8 mouse cellular contexts compared by ENCODE assay signal in the genomic region with DNA sequence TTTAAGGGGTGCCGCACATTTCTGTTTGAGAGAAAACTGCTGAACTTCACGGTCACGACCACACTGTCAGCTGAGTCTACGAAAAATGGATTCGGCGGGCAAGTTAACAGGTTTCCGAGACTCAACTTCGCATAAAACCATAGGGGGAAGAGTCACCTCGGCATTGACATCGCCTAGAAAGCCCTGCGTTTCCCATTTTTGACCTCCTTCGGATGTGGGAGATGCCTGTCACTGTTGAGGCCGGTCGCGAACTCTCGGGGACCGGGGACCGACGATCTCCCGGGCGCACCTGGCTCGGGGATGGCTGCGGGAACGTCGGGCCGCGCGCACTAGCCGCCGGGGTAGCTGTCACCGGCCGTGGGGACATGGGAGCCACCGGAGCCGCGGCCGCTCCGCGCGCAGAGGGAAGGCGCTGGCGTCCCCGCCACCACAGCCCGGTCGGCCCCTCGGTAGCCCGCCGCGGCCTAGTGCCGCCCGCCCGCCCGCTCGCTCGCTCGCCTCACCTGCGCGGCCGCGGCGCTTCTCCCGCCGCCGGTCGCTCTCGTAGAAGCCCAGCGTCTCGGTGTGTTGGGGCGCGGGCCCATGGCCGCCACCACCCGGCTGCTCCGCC. TPM values are rescaled to one million over a fixed set of nuclear protein-coding genes. Genes with fewer than 3 reads are reported as not detected.
DNase-seq lines count a peak whose midpoint lies in the region; ATAC-seq and TF ChIP-seq lines count a peak whose summit lies in the region.

No protein-coding gene starts in this region.

- H3K9ac ChIP-seq in heart, adult 2 months (ENCODE audit: low read depth, low read length) = peak overlapping the region; percentile 100
- peak overlapping the region; percentile 98 for H3K9ac ChIP-seq in kidney, postnatal 0 days (ENCODE audit: low read depth, low read length)

- DNase-seq in adrenal gland, postnatal 14 days = peak; percentile 55
- no peak for DNase-seq in adrenal gland, adult (ENCODE audit: inconsistent age in 2 of 2, low spot score in 1 of 2)
- DNase-seq in 416B (ENCODE audit: low read depth) = peak; percentile 39
- no peak for DNase-seq in heart, adult 2 months
- peak; percentile 21 for DNase-seq in kidney, postnatal 0 days (ENCODE audit: low spot score)
- DNase-seq in lung, postnatal 36 days = peak; percentile 26
- peak; percentile 15 to 38 for DNase-seq in spleen, postnatal 14 days (ENCODE audit: low spot score in 2 of 2)

- peaks cover 5% of the 10 kb centered on the region for H3K79me2 ChIP-seq in heart, adult 2 months (replicated peaks; ENCODE audit: control insufficient read depth, insufficient read depth, low read length)

- TF ChIP-seq POLR2A in heart, adult 2 months (IDR thresholded peaks at IDR 0.05; ENCODE audit: insufficient read depth, low read depth, low read length) = no peak

- 0 out of 2 replicates have a peak, but pooled peaks have one; percentile 6 for ATAC-seq in common myeloid progenitor, adult 5-6 weeks (replicated peaks; ENCODE audit: low read depth, poor library complexity, severe bottlenecking)
- peak; percentile 70 for ATAC-seq in kidney, postnatal 0 days (replicated peaks; ENCODE audit: low FRiP score, low read depth)

- H3K9me3 ChIP-seq in kidney, postnatal 0 days (replicated peaks; ENCODE audit: low read length) = no peaks in the 10 kb centered on the region

- peak overlapping the region; percentile 75 for H3K27ac ChIP-seq in heart, adult 2 months
- peak overlapping the region; percentile 96 for H3K27ac ChIP-seq in kidney, postnatal 0 days

- no peaks in the 10 kb centered on the region for H3K27me3 ChIP-seq in heart, adult 2 months (ENCODE audit: control insufficient read depth, insufficient read depth, low read length)
- no peaks in the 10 kb centered on the region for H3K27me3 ChIP-seq in kidney, postnatal 0 days (ENCODE audit: insufficient read depth, low read length)

- H3K36me3 ChIP-seq in heart, adult 2 months (ENCODE audit: control insufficient read depth, insufficient read depth, low read length) = peaks cover 12% of the 10 kb centered on the region
- no peaks in the 10 kb centered on the region for H3K36me3 ChIP-seq in kidney, postnatal 0 days (ENCODE audit: insufficient read depth, low read length)

- under 1% methylated on average over 69 of the region's 72 CpGs for WGBS in heart, adult 2 months
- WGBS in kidney, postnatal 0 days = under 1% methylated on average over 52 of the region's 72 CpGs

- peak overlapping the region; percentile 71 for H3K4me3 ChIP-seq in heart, adult 2 months
- H3K4me3 ChIP-seq in kidney, postnatal 0 days (replicated peaks; ENCODE audit: low read depth, low read length) = peak overlapping the region; percentile 100

- TF ChIP-seq EP300 in heart, adult 2 months (IDR thresholded peaks at IDR 0.05; ENCODE audit: insufficient read depth, low read depth, low read length) = no peak

- peaks cover 12% of the 10 kb centered on the region for H3K4me1 ChIP-seq in heart, adult 2 months (ENCODE audit: control insufficient read depth, insufficient read depth, low read length)
- H3K4me1 ChIP-seq in kidney, postnatal 0 days (replicated peaks; ENCODE audit: insufficient read depth, low read length) = peaks cover 12% of the 10 kb centered on the region

- intact Hi-C loops in heart, adult 2 months (cut with DNase I) = loop anchor here (5.0 to 10.0 kb wide), 3 partner anchors 441 to 1449 kb away; no protein-coding TSS in a partner anchor

- H3K4me2 ChIP-seq in kidney, postnatal 0 days (ENCODE audit: low read length) = peak overlapping the region; percentile 76

- TF ChIP-seq CTCF in heart, adult 2 months (IDR thresholded peaks at IDR 0.05) = no peak
- no peak for TF ChIP-seq CTCF in kidney, postnatal 0 days (IDR thresholded peaks at IDR 0.05; ENCODE audit: low read depth)

RNA-seq across cellular contexts. Expression of a gene that starts 0.4 kb away (rescaled TPM):
- 44.4 and 49.1 TPM in 2 replicates for total RNA-seq in adrenal gland, postnatal 14 days (2021)
- total RNA-seq in common myeloid progenitor, adult 5-6 weeks (2017) = 91.6 and 105 TPM in 2 replicates
- 10 to 100 TPM; 19.2 to 21.1 TPM for total RNA-seq in heart, adult 2 months (2021)
- 18.7 and 41.4 TPM in 2 replicates for polyA plus RNA-seq in heart, adult 2 months (2012; rRNA removed)
- 27.4 and 28.2 TPM in 2 replicates for polyA plus RNA-seq in kidney, postnatal 0 days (2015; fragmentation: Nextera tagmentation; extraction: Ambion mirVana)

Comparison
In these comparisons a context has a peak if more than half of its experiments do, and no peak if none do; other contexts are left out.
1. DNase-seq: peak in adrenal gland, postnatal 14 days (single experiment), 416B (single experiment), kidney, postnatal 0 days (single experiment), lung, postnatal 36 days (single experiment) and spleen, postnatal 14 days (2 of 2); none in adrenal gland, adult (0 of 2) and heart, adult 2 months (0 of 2).